Mouse (Mus musculus) layer of hippocampus, postnatal 25 days (tissue): ENCODE measurements around the gene Zbtb39. TPM values are rescaled to one million over a fixed set of nuclear protein-coding genes. Genes with fewer than 3 reads are reported as not detected.
"Not testable (repeated sequence)": the region's sequence is repeated elsewhere in the genome, so short reads cannot be mapped to it uniquely, and the experiment has no call there.

Experiments used
- DNase-seq, 2 experiments: peaks; one replicate each; pipeline ENCODE4 v3.0.0; 2022; ENCODE audit warnings: mixed read lengths in 2 of 2, low spot score in 1 of 2; ENCODE audit errors: extremely low spot score in 1 of 2
- total RNA-seq, 2 experiments: library from RNA; stranded (reverse); gene quantifications; 2 replicates each; pipeline ENCODE4 v1.2.3; 2021

Zbtb39 gene
- total RNA-seq, 2 experiments from 2014 or later: 9.9 to 10.1 TPM

DNA sequence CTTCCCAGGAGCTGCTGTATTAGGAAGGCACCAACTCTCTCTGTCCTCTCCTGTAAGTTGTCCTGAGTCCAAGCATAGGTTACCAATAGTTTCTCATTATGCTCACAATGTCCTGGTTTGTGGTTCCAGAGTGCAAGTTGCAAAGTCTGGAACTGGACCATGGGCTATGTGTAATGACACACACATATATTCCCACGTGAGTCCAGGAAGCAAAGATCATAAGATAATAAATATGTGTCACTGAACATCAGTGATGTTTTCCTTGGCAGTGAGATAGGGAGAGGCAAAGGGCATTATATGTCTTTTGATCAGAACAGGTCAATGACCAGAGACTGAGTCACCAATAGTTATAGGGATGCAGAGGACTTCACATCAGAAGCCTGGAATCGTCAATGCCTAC lies 36.7 kb downstream of the Zbtb39 start, which contains the start of gene Rdh9:
Rdh9 (plus strand) TSS at position 376 of the 400 bp plus-strand sequence.
- DNase-seq: no peak

DNA sequence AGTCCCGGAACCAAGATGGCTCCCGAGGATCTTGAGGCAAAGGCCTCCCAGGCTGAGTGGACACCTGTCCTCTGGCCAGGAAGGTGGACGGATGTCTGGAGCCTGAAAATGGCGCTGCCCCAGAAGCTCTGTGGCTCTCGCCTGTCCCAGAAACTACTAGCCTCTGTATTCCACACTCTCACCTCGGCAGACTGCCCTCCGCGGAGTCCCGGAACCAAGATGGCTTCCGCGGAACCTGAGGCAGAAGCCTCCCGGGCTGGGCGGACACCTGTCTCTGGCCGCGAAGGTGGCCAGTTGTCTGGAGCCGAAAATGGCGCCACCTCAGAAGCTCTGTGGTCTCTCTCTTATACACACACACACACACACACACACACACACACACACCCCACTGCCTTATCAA lies 43.0 kb downstream of the Zbtb39 start:
- not testable (repeated sequence) for DNase-seq

DNA sequence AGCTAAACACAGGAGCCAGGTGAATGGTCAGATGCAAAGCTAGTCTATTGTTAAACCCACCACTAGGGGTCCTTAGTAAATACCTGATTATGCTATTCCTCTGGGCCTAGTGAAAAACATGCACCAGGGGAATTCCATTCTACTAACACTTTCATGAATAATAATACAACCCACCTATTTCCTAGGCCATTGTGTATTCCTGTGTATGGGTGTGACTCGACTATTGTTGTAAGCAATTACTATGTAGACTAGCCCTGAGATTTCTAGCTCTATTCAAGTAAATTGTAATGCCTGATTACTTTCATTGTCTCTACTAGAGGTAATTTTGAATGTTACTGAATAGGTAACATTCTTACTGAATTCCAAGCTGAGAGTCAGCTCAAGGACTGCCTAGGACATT lies 46.1 kb downstream of the Zbtb39 start:
- not testable (repeated sequence) for DNase-seq

Other genes with a start within 250 kb of the Zbtb39 start
- 1 to 10 TPM; 2.4 to 4.6 TPM for gene Stac3, start 237.9 kb upstream of the Zbtb39 start, total RNA-seq
- 1 to 10 TPM; 4.1 to 6.7 TPM for gene Ndufa4l2, start 224.6 kb upstream of the Zbtb39 start, total RNA-seq
- 10 to 100 TPM; 29.5 to 31.8 TPM for gene Shmt2, start 217.1 kb upstream of the Zbtb39 start, total RNA-seq
- gene Nxph4, start 205.0 kb upstream of the Zbtb39 start, total RNA-seq: 1 to 10 TPM; 1.9 to 2.1 TPM
- gene Lrp1, start 118.4 kb upstream of the Zbtb39 start, total RNA-seq: 100 to 1,000 TPM; 259 to 316 TPM
- 1 to 10 TPM; 4.1 to 7.2 TPM for gene Stat6, start 96.6 kb upstream of the Zbtb39 start, total RNA-seq
- 1 to 10 TPM; 5.8 TPM for gene Nemp1, start 72.6 kb upstream of the Zbtb39 start, total RNA-seq
- 10 to 100 TPM; 43.0 to 46.0 TPM for gene Nab2, start 71.0 kb upstream of the Zbtb39 start, total RNA-seq
- 1 to 10 TPM in 1 of 2 experiments, under 1 TPM in 1; 0.66 to 1.0 TPM for gene Myo1a, start 34.4 kb upstream of the Zbtb39 start, total RNA-seq
- 1 to 10 TPM; 4.2 to 5.0 TPM for gene Tac2, start 15.1 kb upstream of the Zbtb39 start, total RNA-seq
- gene Gpr182, start 12.2 kb downstream of the Zbtb39 start, total RNA-seq: 1 to 10 TPM in 1 of 2 experiments, under 1 TPM in 1; 0.74 to 1.4 TPM
- under 1 TPM; 0.12 to 0.14 TPM for gene Rdh1, start 20.2 kb downstream of the Zbtb39 start, total RNA-seq
- under 1 TPM in 1 of 2 experiments, not detected in 1; 0.42 TPM for gene Rdh16f1, start 20.2 kb downstream of the Zbtb39 start, total RNA-seq
- under 1 TPM in 1 of 2 experiments, not detected in 1; 0.47 TPM for gene Rdh9, start 36.8 kb downstream of the Zbtb39 start, total RNA-seq
- under 1 TPM; 0.10 to 0.16 TPM for gene Rdh16, start 61.6 kb downstream of the Zbtb39 start, total RNA-seq
- gene Rdh19, start 110.4 kb downstream of the Zbtb39 start, total RNA-seq: not detected
- not detected for gene Rdh16f2, start 126.9 kb downstream of the Zbtb39 start, total RNA-seq
- not detected for gene Rdh7, start 149.3 kb downstream of the Zbtb39 start, total RNA-seq
- not detected for gene Sdr9c7, start 159.0 kb downstream of the Zbtb39 start, total RNA-seq